Mouse (Mus musculus) kidney, adult 11 months (tissue): ENCODE measurements around the gene Actg1.
A peak's percentile ranks its signal among the peaks of the same experiment; 100 is the strongest.

ENCODE experiments used
- DNase-seq: peaks from one replicate; pipeline ENCODE4 v3.0.0; 2022

The Actg1 gene

GRCm38 (mm10) chr11:120347791-120348683 lies at the start of gene Actg1:
Actg1 (minus strand) TSS chr11:120348542.
- DNase-seq: peak; percentile 45

GRCm38 (mm10) chr11:120397602-120398001 lies 49.3 kb upstream of the Actg1 start:
- no peak for DNase-seq

GRCm38 (mm10) chr11:120395661-120396060 lies 47.3 kb upstream of the Actg1 start:
- no peak for DNase-seq

- DNase-seq: no peak
These were observed 40.2 kb upstream of the Actg1 start for GRCm38 (mm10) chr11:120388580-120388979.

GRCm38 (mm10) chr11:120387157-120387556 lies 38.8 kb upstream of the Actg1 start:
- DNase-seq: no peak

GRCm38 (mm10) chr11:120386632-120387031 lies 38.3 kb upstream of the Actg1 start:
- DNase-seq: no peak

- no peak for DNase-seq
These were observed 34.2 kb upstream of the Actg1 start for GRCm38 (mm10) chr11:120382509-120382908.

GRCm38 (mm10) chr11:120381157-120381556 lies 32.8 kb upstream of the Actg1 start:
- no peak for DNase-seq

GRCm38 (mm10) chr11:120380271-120380670 lies 31.9 kb upstream of the Actg1 start:
- no peak for DNase-seq

GRCm38 (mm10) chr11:120378611-120379540 lies 30.5 kb upstream of the Actg1 start, which contains the start of gene Faap100:
Faap100 (minus strand) TSS chr11:120378764.
- peak; percentile 93 for DNase-seq

GRCm38 (mm10) chr11:120378031-120378610 lies 29.8 kb upstream of the Actg1 start:
- DNase-seq: peak; percentile 81

GRCm38 (mm10) chr11:120377337-120377736 lies 29.0 kb upstream of the Actg1 start:
- no peak for DNase-seq

GRCm38 (mm10) chr11:120376302-120377160 lies 28.2 kb upstream of the Actg1 start:
- DNase-seq: no peak

GRCm38 (mm10) chr11:120375324-120375723 lies 27.0 kb upstream of the Actg1 start:
- DNase-seq: no peak

- DNase-seq: peak; percentile 73
These were observed 25.7 kb upstream of the Actg1 start for GRCm38 (mm10) chr11:120373820-120374586.

- no peak for DNase-seq
These were observed 24.7 kb upstream of the Actg1 start for GRCm38 (mm10) chr11:120373025-120373424.

GRCm38 (mm10) chr11:120369656-120370055 lies 21.3 kb upstream of the Actg1 start:
- peak; percentile 67 for DNase-seq

- DNase-seq: no peak
These were observed 18.2 kb upstream of the Actg1 start for GRCm38 (mm10) chr11:120366443-120367027.

GRCm38 (mm10) chr11:120362891-120363290 lies 14.5 kb upstream of the Actg1 start:
- no peak for DNase-seq

- DNase-seq: no peak
These were observed 13.0 kb upstream of the Actg1 start, which contains the start of gene Fscn2 for GRCm38 (mm10) chr11:120361295-120361694. Fscn2 (plus strand) TSS chr11:120361534.

- no peak for DNase-seq
These were observed 12.4 kb upstream of the Actg1 start for GRCm38 (mm10) chr11:120360755-120361154.
